Mouse (Mus musculus) thymus, adult 2 months (tissue): Measurements from ENCODE around the gene Hook2.

Experiments
- CTCF ChIP-seq: fragments of 200-500 bp; IDR thresholded peaks from 2 replicates; pipeline ENCODE4 v1.5.1; 2012; ENCODE audit warnings: mild to moderate bottlenecking, control low read depth, low read length, moderate library complexity, borderline replicate concordance; ENCODE audit not compliant: control insufficient read depth, poor library complexity, insufficient read depth; ENCODE audit errors: extremely low read depth
- POLR2A ChIP-seq: fragments of 200-500 bp; IDR thresholded peaks from 2 replicates; pipeline ENCODE4 v1.6.1; 2012; ENCODE audit warnings: mild to moderate bottlenecking, low read length, control low read depth, moderate library complexity; ENCODE audit not compliant: control insufficient read depth, poor library complexity, insufficient read depth; ENCODE audit errors: extremely low read depth

DNA sequence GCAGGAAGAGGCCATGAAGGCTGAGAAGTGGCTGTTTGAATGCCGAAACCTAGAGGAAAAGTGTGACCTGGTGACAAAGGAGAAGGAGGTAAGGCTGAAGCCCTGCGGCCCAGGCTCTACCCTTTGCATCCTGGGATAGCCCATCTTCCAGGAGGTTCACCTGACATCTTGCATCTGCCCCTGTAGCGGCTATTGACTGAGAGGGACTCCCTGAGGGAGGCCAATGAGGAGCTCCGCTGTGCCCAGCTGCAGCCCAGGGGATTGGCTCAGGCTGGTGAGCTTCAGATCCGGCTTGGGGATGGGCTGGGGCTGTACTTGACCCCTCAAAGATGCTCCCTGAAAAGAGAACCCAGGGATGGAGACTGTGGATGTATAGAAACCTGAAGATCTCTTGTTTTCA, 6.6 kb downstream of the Hook2 start:
- TF ChIP-seq POLR2A (no peak), CTCF (no peak)
